Mouse (Mus musculus): ENCODE data around the gene Cdc6. TPM values are rescaled to one million over a fixed set of nuclear protein-coding genes. Genes with fewer than 3 reads are reported as not detected.

The Cdc6 gene
- polyA plus RNA-seq, 1 experiment: 2.4 TPM

- DNase-seq (ENCODE audit: low read depth, low spot score): no peak
- WGBS: 38% methylated on average over 7 of the region's 7 CpGs
These were observed 48.2 kb downstream of the Cdc6 start for GRCm38 (mm10) chr11:98955707-98956235.

DNA sequence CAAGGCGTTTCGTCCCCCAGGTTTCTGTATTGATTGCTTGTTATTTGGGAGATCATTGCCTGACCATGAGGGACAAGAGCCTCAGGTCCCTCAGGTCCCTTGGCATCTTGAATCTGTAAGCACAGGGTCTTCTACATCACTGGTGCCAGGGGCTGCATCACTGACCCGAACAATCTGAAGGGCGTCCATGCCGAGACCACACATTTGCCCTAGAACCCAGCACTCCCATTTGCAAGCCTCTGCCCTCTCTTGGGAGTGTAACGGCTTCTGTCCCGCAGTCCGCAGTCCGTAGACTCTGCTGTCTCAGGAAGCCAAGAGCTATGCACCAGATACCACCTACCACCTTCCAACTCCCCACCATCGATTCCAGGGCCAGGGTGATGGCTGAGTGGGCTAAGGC, 48.7 kb downstream of the Cdc6 start:
- DNase-seq (ENCODE audit: low read depth, low spot score): no peak
- 76% methylated on average over 10 of the region's 10 CpGs for WGBS

DNA sequence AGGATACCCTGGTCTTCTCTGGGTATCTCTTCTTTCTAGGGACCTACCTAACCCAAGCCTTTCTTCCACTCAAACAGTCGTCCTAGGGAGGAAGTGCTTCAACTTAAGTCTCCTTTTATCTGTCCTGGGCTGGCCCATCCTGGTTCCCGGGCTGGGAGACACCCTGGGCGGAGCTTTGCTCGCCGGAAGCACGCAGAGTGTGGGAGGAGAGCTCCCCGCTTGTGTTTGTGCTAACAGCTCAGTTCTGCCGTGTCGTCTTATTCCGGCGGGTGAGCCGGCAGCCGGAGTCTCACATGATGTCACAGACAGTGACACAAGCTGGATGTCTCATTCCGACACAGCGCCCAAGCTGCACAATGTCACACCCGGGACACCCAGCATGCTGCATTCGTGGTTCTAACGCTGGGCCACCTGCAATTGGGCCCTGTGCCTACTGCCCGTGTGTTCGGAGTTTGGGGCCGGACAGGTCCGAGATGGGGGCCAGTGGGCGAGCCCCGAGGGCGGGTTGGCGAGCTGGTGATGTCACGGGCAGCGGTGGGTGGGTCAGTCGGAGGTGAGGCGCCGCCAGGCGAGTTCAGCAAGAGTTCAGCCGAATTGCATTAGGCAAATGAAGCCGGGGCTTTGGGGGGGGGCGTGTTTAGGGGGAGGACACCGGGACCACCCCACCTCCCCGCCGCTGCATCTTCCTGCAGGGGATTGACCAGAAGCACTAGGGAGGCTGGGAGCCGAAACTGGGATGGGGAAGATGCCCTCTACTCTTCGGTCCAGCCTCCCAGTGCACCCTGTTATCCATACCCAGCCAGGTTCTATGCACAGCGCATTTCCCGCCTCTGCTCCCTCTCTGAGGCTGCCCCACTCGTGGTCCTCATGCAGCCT, 52.1 kb downstream of the Cdc6 start:
- DNase-seq (ENCODE audit: low read depth, low spot score): no peak
- WGBS: 1% methylated on average over 42 of the region's 43 CpGs

GRCm38 (mm10) chr11:98960313-98960906, 52.8 kb downstream of the Cdc6 start:
- 2% methylated on average over 53 of the region's 53 CpGs for WGBS
- no peak for DNase-seq (ENCODE audit: low read depth, low spot score)

DNA sequence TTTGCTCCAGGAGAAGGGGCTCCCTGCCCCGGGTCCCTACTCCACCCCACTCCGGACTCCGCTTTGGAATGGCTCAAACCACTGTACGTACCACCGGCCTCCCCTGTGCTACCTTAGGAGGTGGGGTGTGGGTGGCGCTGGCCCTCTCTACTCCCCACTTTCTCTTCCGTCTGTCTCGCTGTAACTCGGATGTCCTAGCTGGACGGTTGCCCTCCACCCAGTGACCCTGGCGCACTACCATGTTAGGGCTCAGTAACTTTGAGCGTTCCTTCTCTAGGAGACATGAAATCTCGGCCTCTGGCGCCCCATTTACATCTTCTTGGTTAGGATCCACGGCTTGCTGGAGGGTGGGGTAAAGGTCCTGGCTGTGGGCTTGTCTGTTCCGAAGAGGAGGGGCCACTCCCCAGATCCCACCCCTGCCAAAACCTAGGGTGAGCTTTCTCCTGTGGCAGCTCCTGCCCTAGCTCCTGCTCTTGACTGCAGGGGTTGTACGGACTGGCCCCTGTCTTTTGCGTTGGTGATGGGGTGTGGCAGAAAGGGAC, 53.5 kb downstream of the Cdc6 start:
- DNase-seq (ENCODE audit: low read depth, low spot score): no peak

GRCm38 (mm10) chr11:98961766-98962165, 54.2 kb downstream of the Cdc6 start:
- 9% methylated on average over 8 of the region's 8 CpGs for WGBS
- no peak for DNase-seq (ENCODE audit: low read depth, low spot score)

More for the DNA sequence above, 53.5 kb downstream of the Cdc6 start:
- 2% methylated on average over 18 of the region's 18 CpGs for WGBS

GRCm38 (mm10) chr11:98962421-98963095, 55.0 kb downstream of the Cdc6 start:
- 16% methylated on average over 12 of the region's 12 CpGs for WGBS
- DNase-seq (ENCODE audit: low read depth, low spot score): no peak

GRCm38 (mm10) chr11:98963191-98964021, 55.8 kb downstream of the Cdc6 start:
- DNase-seq (ENCODE audit: low read depth, low spot score): no peak
- WGBS: 1% methylated on average over 32 of the region's 32 CpGs

DNA sequence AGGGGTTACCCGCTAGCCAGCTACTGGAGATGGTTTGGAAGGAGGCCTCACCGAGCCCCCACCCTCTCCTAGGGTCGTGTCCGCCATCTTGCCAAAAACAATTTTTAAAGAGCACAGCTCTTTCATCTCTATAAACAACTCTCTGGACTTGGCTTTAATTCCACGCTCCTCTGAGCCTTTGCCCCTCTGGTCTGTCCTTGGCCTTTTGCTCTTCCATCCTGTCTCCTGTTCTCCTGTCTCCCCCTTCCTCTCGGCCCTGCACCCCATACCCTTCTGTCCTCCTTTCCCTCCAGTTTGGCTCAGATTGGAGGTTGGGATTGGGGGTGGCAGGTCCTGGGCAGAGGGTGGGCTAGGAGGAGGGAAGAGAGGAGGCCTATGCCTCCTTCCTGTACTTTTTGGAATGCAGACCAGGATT, 56.6 kb downstream of the Cdc6 start:
- 6% methylated on average over 6 of the region's 6 CpGs for WGBS
- no peak for DNase-seq (ENCODE audit: low read depth, low spot score)

GRCm38 (mm10) chr11:98964616-98965415, 57.2 kb downstream of the Cdc6 start:
- 19% methylated on average over 15 of the region's 15 CpGs for WGBS
- DNase-seq (ENCODE audit: low read depth, low spot score): no peak

DNA sequence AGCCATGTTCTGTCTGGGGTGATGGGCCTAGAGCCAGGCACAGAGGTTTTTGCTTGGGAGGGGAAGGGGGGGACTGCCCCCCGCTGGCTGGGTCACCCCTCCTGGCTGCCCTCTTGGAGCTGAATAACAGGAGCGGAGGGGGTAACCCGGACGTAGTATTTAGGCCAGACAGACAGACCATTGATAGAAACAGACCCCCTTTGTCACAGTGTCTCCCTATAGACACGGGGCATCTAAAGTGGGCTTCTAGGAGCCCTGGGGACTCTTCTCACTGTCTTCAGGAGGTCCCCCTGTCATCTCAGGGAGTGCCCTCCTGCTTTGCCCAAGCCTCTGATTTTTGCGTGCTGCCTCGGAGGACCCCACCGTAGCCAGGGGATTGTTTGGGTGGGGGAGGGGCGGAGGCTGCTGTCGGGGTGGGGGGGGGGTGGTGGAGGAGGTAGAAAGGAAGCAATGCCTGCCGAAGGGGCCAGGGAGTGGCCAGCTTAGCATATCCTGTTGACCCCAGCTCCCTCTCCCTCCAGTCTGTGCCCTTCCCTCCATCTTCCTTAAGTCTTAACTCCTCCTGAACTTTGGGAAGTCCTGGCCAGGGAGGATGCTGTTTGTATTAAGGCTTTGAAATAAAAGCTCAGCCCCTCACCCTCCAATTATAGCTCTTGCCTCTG, 57.9 kb downstream of the Cdc6 start:
- WGBS: 35% methylated on average over 11 of the region's 11 CpGs
- no peak for DNase-seq (ENCODE audit: low read depth, low spot score)

GRCm38 (mm10) chr11:98966499-98967141, 59.0 kb downstream of the Cdc6 start:
- 58% methylated on average over 9 of the region's 9 CpGs for WGBS

GRCm38 (mm10) chr11:98968079-98968478, 60.5 kb downstream of the Cdc6 start:
- 62% methylated on average over 16 of the region's 16 CpGs for WGBS

More at GRCm38 (mm10) chr11:98966499-98967141, 59.0 kb downstream of the Cdc6 start:
- DNase-seq (ENCODE audit: low read depth, low spot score): no peak

DNA sequence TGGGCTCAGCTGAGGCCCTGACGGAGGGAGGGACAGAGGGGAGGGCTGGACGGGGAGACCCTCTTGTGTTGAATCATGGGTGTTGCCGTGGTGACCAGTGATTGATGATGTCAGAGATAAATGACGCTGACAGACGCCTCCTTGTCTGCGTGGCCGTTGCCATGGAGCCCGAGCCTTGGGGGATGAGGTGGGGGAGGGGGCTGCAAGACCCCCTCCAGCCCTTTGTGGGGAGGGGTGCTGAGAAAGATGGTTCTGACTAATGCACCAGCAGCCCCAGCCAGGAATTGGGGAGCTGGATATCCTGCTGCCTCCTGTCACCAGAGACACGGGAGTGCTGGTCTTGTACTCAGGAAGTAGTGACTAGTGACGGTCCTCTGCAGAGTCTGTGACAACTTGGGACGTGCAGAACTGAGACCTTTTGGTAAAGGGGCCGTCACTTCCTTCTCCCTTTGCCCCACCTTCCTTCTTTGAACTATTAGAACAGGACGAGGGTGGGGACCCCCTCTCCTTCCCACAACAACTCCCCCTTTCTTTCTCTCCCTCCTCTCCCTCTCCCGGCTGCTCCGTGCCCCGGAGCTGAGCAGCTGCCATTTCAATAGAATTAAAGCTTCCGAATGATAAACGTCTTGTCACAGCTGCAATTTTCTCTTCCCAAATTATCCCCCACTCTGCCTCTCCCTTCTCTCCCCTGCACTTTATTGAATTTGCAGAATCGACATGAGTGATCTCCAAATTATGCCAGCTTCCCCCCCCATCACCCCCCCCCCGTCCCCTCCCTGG, 61.3 kb downstream of the Cdc6 start:
- 68% methylated on average over 20 of the region's 20 CpGs for WGBS
- no peak for DNase-seq (ENCODE audit: low read depth, low spot score)

More at GRCm38 (mm10) chr11:98968079-98968478, 60.5 kb downstream of the Cdc6 start:
- no peak for DNase-seq (ENCODE audit: low read depth, low spot score)

DNA sequence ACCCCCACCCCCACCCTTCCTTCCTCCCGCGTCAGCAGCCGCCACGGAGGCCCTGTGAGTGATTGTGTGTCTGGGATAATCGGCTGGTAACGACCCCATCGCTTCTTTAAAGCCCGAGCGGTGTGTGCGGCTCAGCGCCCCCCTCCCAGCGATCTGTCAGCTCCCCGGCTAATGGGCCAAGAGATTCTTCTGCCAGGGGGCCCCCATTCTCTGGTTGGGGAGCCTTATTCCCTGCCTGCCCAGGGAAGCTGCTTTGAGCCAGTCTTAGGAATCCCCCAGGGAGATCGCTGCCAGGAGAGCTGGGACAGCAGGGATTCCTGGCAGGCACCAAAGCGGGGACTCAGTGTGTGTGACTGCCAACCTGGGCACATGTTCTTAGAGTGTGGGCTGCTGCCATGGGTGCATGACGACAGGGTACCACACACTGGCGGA, 61.9 kb downstream of the Cdc6 start:
- no peak for DNase-seq (ENCODE audit: low read depth, low spot score)

GRCm38 (mm10) chr11:98970191-98970925, 62.8 kb downstream of the Cdc6 start:
- DNase-seq (ENCODE audit: low read depth, low spot score): no peak
- WGBS: 77% methylated on average over 29 of the region's 29 CpGs

More for the DNA sequence above, 61.9 kb downstream of the Cdc6 start:
- WGBS: 79% methylated on average over 17 of the region's 17 CpGs

All from large intestine, adult 2 months (tissue).